Mouse (Mus musculus) myocyte (in vitro differentiated cells): ENCODE results near the gene Pfkfb1. TPM values are rescaled to one million over a fixed set of nuclear protein-coding genes. Genes with fewer than 3 reads are reported as not detected.

Experiments used
- H3K27me3 ChIP-seq: one replicate; pipeline ENCODE4 v1.6.1; 2011; ENCODE audit not compliant: control insufficient read depth, insufficient read depth, insufficient read length
- H3K36me3 ChIP-seq: one replicate; pipeline ENCODE4 v1.6.1; 2011; ENCODE audit not compliant: control insufficient read depth, insufficient read depth
- H3K4me2 ChIP-seq: one replicate; pipeline ENCODE4 v1.6.1; 2011; ENCODE audit warnings: low read depth, control low read depth
- H3K4me3 ChIP-seq: one replicate; pipeline ENCODE4 v1.5.1; 2011; ENCODE audit warnings: mild to moderate bottlenecking, control low read depth, moderate library complexity
- H3K79me2 ChIP-seq: one replicate; pipeline ENCODE4 v1.6.1; 2011; ENCODE audit not compliant: control insufficient read depth, insufficient read depth
- H3ac ChIP-seq: one replicate; pipeline ENCODE4 v1.6.1; 2011; ENCODE audit not compliant: control insufficient read depth, insufficient read length
- CEBPB ChIP-seq: IDR thresholded peaks from 2 replicates; pipeline ENCODE4 v1.6.1; 2011; ENCODE audit warnings: mild to moderate bottlenecking, moderate library complexity; ENCODE audit not compliant: poor library complexity, insufficient read depth, severe bottlenecking
- E2F4 ChIP-seq: IDR thresholded peaks from one replicate; pipeline ENCODE4 v1.6.1; 2011; ENCODE audit warnings: mild to moderate bottlenecking, control low read depth, moderate library complexity; ENCODE audit not compliant: insufficient read depth
- MAX ChIP-seq: IDR thresholded peaks from one replicate; pipeline ENCODE4 v1.6.1; 2011; ENCODE audit warnings: low read depth, mild to moderate bottlenecking, control low read depth
- MYOD1 ChIP-seq, 3 experiments: IDR thresholded peaks; one replicate each; pipeline ENCODE4 v1.6.1; 2011; ENCODE audit warnings: control low read depth in 2 of 3, low read depth in 2 of 3, mild to moderate bottlenecking in 2 of 3, moderate library complexity in 1 of 3; ENCODE audit not compliant: insufficient read length in 2 of 3, control insufficient read depth in 1 of 3
- POLR2A ChIP-seq: IDR thresholded peaks from one replicate; pipeline ENCODE4 v1.6.1; 2011; ENCODE audit warnings: low read depth, mild to moderate bottlenecking, control low read depth, moderate library complexity; ENCODE audit not compliant: insufficient read length
- REST ChIP-seq: IDR thresholded peaks from one replicate; pipeline ENCODE4 v1.6.1; 2011; ENCODE audit warnings: mild to moderate bottlenecking, control low read depth, moderate library complexity; ENCODE audit not compliant: insufficient read depth, insufficient read length
- TCF12 ChIP-seq: IDR thresholded peaks from one replicate; pipeline ENCODE4 v1.6.1; 2011; ENCODE audit warnings: mild to moderate bottlenecking, control low read depth; ENCODE audit not compliant: poor library complexity, insufficient read depth, severe bottlenecking
- TCF3 ChIP-seq: IDR thresholded peaks from one replicate; pipeline ENCODE4 v1.6.1; 2011; ENCODE audit warnings: low read depth, control low read depth; ENCODE audit not compliant: insufficient read length
- polyA plus RNA-seq: library from polyadenylated mRNA; unstranded; fragments of >200 nt; fragmentation: generic; extraction: Trizol; gene quantifications from one replicate; pipeline ENCODE4 v1.2.1, GENCODE M21; 2012; ENCODE audit warnings: missing spikeins

The Pfkfb1 gene
- polyA plus RNA-seq, 1 experiment = 0.91 TPM

- Histone ChIP-seq H3K4me2 (no peak overlapping the region), H3K27me3 (no peaks in the 10 kb centered on the region), H3K79me2 (no peaks in the 10 kb centered on the region), H3ac (no peak overlapping the region), H3K4me3 (no peak overlapping the region), H3K36me3 (no peaks in the 10 kb centered on the region)
- no peak for TF ChIP-seq CEBPB
- TF ChIP-seq MAX = no peak
- no peak for TF ChIP-seq REST
- TF ChIP-seq POLR2A = no peak
- TF ChIP-seq MYOD1 (IDR thresholded peaks at IDR 0.05; ENCODE audit: control insufficient read depth in 1 of 3, insufficient read length in 2 of 3, low read depth in 2 of 3) = no peak
- TF ChIP-seq TCF3 = no peak
These were observed 74.8 kb downstream of the Pfkfb1 start for GRCm38 (mm10) chrX:150662809-150663208.

GRCm38 (mm10) chrX:150677505-150677904 is 89.5 kb downstream of the Pfkfb1 start:
- Histone ChIP-seq H3K79me2 (no peaks in the 10 kb centered on the region), H3K36me3 (no peaks in the 10 kb centered on the region), H3ac (no peak overlapping the region), H3K27me3 (no peaks in the 10 kb centered on the region), H3K4me2 (no peak overlapping the region), H3K4me3 (no peak overlapping the region)
- no peak for TF ChIP-seq TCF12
- no peak for TF ChIP-seq E2F4
- no peak for TF ChIP-seq TCF3

Other genes starting within 250 kb of the Pfkfb1 start
- gene Tmem29, start 129.1 kb upstream of the Pfkfb1 start, polyA plus RNA-seq = 5.9 TPM
- not detected for gene Alas2, start 40.9 kb upstream of the Pfkfb1 start, polyA plus RNA-seq
- gene Apex2, start 1.6 kb downstream of the Pfkfb1 start, polyA plus RNA-seq = 6.2 TPM
- gene Tro, start 69.4 kb downstream of the Pfkfb1 start, polyA plus RNA-seq = 0.08 TPM
- gene Maged2, start 226.1 kb downstream of the Pfkfb1 start, polyA plus RNA-seq = 66.9 TPM